Mouse (Mus musculus) liver, postnatal 0 days (tissue): ENCODE measurements around the gene Lsg1.

Experiments
- CTCF ChIP-seq: sonication (generic); IDR thresholded peaks from 2 replicates; pipeline ENCODE4 v1.5.1; 2016; ENCODE audit warnings: antibody characterized with exemption, low read depth
- EP300 ChIP-seq: IDR thresholded peaks from 2 replicates; pipeline ENCODE4 v1.6.1; 2016; ENCODE audit warnings: antibody characterized with exemption, low read depth, mild to moderate bottlenecking

DNA sequence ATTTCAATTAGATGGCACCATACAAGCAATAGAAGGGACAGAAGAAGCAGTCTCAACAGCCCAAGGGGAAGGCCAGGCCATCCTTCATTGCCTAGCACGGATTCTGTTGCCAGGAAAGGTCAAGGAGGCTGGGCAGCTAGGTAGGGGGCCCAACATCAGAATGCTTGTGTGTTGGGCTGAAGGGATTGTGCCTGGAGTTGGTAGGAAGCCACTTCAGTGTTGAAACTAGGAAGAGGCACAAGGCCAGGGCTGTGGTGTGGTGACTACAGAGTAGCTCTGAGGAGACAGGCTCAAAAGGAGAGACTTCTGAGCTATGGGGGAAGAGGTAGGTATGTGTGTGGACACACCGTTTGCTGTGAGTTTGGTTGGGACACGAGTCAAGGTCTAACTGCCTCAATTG is 8.0 kb upstream of the Lsg1 start:
- no peak for TF ChIP-seq CTCF
- no peak for TF ChIP-seq EP300
